Mouse (Mus musculus) urinary bladder, adult 18-20 months (tissue): ENCODE data around the gene Dnmbp.
"Not testable (repeated sequence)": the region's sequence is repeated elsewhere in the genome, so short reads cannot be mapped to it uniquely, and the experiment has no call there.

Experiments
- DNase-seq, 2 experiments: peaks; one replicate each; pipeline ENCODE4 v3.0.0; 2022; ENCODE audit warnings: low spot score in 2 of 2, mixed read lengths in 2 of 2

Gene Dnmbp

DNA sequence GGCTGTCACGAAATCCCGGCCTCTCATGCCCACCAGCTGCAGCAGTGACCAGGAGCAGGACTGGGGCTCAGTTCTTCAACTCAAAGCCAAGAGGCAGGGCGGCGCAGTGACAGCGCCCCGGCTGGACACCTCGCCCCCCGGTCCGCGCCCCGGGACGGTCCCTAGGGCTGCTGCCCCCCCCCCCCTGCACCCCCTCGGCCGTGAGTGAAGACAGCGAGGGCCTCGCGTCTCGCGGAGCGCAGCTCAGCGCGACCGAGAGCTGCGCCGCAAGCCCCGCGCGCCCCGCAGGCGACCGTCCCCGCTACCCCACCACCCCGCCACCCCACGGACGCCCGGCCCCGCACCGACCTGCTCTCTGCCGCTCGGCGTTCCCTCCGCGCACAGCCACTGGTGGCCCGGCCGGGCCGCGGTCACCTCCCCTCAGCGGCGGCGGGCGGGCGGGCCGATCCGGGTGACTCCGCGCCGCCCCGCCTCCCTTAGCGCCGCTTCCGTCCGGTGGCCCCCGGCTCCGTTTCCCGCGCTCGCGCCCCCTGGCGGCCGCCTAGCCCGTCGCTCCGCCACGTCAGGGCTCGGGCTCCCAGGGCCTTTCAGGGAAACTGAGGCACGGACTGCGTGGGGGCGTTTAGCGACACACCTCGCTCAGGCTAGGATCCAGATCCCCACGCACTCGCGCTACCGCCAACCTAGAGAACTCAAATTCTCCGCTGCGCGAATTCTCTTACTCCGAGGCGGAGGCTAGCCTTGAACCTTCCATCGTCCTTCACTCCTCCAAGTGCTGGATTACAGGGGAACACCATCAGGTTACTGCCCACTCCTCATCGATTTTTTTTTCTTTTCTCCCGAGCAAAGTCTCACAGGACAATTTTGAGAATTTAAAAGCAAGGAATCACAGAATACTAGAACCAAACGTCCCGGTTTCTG is at the start of gene Dnmbp:
Gene Dnmbp, minus strand, starts transcription at position 423 of the 921 bp plus-strand sequence.
- peak; percentile 70 to 79 for DNase-seq

DNA sequence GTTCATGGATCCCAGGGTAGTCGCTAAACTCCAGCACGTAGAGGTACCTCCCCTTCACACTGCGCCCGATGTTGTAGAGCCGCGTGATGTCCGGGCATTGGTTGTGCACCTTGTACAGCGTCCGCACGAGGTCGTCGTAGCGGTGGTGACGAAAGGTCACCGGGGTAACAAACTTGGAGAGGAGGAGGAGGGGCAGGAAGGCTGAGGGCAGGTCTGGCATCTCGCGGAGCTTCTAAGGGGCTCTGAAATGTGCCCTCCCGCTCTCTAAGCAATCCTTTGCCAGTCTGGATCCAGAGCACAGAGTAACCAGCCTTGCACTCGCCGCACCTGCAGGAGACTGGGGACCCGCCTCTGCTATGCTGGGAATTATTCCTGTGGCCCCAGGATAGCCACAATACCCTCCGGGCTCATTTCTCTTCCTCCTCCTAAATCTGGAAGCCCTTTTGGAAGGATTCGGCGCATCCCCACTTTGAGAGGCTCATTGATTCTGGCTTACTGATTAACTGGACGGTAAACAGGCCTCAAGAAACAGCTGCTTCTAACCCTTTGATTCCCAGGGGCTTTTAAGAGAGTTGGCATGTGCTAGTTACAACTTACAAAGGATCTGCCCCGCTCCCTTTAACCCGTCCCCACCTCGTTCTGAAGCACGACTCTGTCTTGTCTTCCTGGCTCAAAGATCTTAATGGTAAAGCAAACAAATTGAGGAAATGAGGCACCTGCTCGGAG is 46.2 kb upstream of the Dnmbp start, which contains the start of gene Cpn1:
Gene Cpn1, minus strand, starts transcription at position 488 of the 726 bp plus-strand sequence.
- DNase-seq = no peak

DNA sequence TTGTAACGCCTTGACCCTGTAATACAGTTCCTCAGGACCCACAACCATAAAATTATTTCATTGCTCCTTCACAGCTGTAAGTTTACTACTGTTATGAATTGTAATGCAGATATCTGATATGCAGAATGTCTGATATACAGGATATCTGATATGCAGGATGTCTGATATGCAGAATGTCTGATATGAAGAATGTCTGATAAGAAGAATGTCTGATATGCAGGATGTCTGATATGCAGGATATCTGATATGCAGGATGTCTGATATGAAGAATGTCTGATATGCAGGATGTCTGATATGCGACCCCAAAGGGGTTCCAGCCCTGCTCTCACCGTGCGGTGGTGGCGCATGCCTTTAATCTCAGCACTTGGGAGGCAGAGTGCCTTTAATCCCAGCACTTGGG is 42.0 kb upstream of the Dnmbp start:
- DNase-seq = no peak

DNA sequence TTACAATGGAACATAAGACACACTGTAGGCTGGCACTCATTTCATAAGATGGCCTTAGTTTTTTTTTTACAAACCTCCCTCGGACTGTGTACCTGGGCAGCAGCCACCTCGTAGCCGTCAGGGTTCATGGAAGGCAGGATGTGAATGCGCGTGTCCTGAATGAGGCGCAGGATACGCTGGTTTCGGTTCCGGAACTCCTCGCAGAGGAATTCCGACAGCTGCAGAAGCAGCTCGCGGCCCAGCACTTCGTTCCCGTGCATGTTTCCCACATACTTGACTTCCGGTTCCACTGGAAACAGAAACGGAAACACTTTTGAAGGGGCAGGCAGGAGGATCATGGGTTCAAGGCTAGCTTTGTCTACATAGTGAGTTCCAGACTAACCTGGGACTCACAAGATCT is 40.7 kb upstream of the Dnmbp start:
- no peak for DNase-seq

DNA sequence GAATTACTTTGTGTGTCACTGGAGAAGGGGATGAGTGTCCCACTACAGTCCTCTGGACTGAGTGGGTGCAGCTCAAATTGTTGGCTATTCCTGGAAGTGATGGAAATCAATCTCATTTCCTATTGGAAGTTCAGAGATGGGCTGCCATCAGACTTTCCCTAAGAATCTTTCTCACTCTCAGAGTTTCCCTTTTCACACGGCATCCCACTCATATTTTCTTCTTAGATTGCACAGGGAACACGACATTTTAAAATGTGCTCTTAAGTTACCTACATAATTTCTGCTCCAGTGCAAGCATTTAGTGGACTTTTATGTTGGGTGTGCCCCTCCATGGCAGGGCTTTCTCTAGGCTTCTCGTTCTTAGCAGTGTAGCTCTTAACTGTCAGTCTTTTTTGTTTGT is 37.8 kb upstream of the Dnmbp start:
- DNase-seq = no peak

DNA sequence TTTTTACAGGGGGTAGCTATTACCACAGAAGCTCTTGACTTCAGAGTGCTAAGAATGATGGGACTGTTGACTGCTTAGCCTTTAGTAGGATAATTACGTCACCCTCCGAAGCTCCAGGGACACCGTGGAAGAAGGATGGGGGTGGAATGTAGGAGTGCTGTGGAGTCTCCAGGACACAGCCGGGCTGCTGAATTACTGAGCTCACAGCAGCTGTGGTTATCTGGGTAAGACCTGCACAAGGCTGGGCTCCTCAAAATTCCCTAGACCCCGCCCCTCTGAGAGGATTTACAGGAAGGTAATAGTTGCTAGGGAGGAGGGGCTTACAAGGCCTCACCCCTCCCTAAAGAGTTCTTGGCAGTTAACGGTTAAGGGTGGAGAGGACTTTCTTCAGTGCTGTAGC is 36.7 kb upstream of the Dnmbp start:
- no peak for DNase-seq

DNA sequence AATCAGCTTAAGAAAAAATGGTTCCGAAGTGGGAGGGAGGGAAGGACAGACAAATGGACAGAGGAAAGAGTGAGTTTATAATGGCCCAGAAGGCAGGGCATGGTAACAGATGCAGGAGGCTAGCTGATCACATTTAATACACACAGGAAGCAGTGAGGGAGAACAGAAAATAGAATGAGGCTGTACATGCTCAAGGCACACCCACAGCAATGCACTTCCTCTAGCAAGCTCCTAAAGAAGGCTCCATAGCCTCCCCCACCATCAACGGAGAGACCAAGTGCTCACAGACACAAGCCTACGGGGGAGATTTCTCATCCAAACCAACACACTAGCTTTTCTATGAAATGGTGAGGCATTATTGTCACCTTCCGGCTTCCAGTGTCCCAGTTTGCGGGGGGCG is 34.2 kb upstream of the Dnmbp start:
- no peak for DNase-seq

DNA sequence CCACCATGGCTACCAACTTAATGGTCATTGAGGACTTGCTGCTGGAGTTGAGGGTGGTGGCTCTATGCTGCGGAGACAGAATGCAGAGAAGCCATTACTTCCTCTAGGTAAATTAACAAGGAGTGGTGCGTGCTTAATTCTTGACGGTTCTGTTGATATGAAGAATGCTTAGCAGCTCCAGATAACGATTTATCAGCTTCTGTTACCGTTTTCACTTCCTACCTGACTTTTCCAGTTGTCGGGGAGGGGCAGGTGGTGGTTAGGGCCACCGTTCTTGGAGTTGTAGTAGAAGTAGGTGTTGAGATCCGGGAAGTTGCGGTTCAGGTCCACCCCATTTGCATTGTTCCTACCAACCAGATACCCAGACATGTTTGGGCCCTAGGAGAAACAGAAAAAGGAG is 33.7 kb upstream of the Dnmbp start:
- DNase-seq = no peak

DNA sequence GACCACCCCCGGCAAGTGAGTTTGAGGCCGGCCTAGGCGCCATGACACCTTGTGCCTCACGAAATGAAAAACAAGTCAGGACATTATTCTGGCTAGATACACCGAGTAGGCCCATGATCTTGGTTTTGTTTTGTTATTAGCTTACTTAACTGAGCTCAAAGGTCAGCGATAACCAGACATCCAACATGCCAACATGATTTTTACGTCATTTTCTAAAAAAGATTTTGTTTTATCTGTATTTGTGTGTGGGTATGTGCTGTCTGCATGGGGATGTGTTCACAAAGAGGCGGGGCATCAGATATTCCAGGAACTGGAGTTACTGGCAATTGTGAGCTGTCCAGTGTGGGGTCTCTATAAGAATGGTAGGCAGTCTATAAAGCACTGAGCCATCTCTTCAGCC is 32.1 kb upstream of the Dnmbp start:
- DNase-seq = no peak

DNA sequence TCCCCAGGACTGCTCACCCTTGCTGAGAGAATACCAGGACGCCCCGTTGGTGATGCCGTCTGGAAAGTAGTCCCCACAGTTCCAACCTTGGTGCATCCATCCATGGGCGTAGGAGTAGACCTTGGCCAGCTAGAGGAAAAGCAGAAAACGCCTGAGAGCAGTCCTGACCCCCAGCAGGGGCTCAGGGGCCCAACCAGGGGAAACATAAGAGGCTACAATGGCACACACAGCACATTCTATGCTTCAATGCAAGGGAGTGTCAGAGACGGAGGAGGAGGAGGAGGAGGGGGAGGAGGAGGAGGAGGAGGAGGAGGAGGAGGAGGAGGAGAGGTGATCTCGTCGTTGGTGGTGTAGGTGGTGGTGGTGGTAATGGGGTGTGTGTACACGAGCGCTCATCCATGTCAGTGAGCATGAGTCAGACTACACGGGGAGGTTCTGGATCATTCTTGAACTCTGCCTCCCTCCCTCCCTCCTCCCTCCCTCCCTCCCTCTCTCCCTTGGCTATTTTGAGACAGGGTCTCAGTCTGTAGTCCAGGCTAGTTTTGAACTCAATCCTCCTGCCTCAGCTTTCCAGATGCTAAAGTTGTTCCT is 28.5 kb upstream of the Dnmbp start:
- no peak for DNase-seq

DNA sequence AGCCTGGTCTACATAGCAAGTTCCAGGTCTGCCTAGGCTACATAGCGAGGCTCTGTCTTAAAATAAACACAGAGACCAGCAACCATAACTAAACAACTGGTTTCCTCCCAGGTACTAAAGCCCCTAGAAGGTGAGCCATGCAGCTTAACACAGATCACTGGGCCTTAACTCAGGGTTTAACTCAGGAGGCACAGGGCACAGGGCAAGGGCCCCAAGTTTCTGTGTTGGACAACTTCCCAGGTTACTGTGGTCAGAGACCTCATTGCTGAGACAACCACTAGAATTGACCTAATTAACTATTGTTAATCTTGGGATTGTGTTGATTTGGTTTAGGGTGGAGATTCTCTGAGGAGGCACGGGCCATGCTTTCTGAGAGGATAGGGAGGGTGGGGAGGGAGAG is 26.5 kb upstream of the Dnmbp start:
- no peak for DNase-seq

DNA sequence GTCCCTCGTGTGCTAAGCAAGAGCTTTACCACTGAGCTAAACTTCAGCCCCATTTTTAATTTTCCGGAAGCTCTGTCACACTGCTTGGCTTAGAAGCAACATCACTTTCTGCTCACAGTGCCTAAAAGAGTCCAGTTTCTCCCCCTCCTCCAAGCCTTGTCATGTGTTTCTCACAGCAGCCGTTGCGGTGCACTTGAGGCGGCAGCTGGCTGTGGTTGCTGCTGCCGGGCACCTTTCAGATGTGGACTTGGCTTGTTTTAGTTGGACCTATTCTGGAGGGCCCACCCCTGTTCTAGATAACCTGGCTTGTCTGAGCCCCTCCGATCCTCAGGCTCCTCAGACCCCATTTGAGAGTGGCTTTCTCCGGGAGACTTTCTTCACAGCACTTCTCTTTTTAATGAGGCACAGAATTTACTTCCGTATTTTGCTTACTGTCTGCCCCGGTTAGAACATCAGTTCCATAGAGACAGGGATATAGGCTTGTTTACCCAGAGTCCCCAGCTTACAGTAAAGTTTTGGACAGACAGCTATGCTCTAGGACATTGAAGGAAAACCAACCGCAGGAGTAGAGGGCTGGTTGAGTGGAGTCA is 25.6 kb upstream of the Dnmbp start:
- DNase-seq = no peak

DNA sequence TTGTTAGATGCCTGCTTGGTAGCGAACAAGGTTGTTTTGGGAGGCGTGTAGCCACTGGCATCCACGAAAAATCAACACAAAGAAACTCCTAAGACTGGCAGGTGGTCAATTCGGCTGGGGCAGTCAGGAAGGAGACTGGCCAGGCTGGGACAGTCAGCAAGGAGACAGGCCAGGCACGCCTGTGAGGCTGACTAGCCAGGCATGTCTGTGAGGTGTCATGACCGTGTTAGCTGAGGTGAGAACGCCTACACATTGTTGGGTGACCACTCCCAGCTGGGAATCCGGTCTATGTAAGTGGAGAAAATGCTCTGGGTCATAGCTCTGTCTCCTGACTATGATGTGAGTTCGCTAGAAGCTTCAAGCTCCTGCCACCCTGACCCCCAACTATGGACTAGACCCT is 22.8 kb upstream of the Dnmbp start:
- DNase-seq = no peak

DNA sequence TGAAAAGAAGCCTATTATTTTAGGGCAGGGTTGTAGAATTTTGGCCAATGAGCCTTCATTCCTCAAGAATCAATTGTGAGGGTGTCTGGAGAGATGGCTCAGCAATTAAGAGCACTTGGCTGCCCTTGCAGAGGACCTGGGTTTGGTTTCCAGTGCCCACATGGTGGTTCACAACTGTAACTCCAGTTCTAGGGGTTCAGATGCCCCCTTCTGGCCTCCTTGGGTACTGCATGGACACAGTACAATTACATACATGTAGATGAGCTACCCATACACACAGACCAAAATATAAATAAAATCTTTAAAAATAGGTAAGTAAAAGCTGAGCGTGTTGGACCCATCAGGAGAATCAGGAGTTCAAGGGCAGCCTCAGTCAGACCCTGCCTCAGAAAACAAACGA is 21.2 kb upstream of the Dnmbp start:
- no peak for DNase-seq

DNA sequence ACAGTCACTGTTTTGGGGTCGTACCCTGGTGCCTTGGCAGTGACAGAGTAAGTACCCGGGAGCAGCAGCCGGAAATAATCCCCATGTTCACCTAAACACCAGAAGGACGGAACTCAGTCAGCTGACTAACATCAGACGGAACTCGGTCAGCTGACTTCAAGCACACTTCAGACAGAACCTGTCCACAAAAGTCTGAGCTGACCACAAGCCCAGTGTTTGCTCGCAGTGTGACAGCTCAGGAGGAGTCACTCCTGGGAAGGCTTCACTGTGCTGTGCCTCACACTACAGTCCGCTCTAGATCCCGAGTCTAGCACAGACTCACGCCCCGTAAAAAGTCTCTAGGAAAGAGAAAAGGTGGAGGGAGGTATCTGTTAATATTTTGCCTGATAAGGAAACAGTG is 20.0 kb upstream of the Dnmbp start:
- no peak for DNase-seq

DNA sequence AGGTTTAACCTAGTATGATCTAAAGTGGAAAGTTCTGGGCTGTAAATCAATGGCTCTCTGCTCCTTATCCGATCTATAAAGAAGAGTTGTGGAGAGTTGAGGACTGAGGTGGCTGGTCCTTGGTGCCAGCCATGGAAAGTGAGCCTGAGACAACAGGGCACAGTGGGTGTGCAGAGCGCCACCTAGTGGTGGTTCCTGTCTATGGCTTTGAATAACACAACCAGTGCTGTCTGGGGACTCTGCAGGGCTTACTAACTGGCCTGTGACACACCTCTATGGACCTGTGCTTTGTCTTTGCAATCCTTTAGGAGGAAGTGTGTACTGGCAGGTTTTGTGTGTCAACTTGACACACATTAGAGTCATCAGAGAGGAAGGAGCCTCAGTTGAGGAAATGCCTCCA is 19.2 kb upstream of the Dnmbp start:
- peak; percentile 45 to 60 for DNase-seq

DNA sequence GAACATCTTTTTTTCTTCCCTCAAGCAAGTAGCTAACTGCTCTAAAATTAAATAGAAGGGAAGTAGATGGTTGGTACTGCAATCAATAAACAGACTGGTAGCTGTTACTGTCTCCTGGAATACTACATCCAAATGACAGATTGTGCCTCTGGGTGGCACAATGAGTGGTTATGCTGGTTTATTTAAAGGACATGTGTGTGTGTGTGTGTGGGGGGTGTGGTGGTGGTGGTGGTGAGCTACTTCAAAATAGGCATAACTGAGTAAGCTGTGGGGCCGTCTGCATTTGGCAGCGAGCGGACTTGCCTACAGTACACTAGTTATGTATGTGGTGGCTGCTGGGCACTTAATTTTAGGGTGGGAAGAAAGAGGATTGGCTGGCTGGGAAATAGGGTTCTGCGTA is 17.9 kb upstream of the Dnmbp start:
- DNase-seq = no peak

DNA sequence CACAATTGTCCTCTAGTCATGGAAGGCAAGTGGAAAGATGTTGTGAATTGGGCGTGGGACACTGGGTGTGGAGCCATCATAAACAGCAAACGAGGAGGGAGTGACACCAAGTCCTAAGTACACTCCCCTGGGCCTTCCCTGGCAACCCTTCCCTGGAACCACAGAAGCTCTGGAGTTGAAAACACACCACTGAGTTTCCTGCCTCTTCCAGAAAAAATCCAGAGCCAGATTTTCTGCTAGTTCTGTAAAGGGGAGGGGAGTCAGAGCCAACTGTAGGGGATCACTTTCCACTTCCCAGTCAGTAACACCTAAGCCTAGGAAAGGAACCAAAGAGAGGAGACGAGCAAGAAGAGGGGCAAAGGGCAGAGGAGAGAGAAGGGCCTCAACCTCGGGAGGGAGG is 17.4 kb upstream of the Dnmbp start:
- no peak for DNase-seq

DNA sequence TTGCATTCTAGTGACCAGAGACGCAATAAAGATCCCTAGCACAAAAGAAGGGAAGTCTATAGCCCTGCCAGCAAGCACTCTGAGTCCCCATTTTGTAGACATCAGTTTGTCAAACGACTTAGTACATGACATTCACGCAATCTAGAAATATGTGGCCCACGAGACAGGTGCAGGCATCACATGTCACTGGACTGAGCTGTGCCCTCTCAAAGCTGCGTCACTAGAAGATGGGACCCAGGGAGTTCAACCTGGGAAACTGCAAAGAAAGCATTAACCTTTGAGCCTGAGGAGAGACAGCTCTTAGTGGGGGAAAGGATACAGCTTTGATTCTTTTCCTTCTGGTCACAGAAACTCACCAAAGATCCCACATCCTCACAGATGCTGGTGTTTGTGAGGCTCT is 15.3 kb upstream of the Dnmbp start:
- DNase-seq = no peak

DNA sequence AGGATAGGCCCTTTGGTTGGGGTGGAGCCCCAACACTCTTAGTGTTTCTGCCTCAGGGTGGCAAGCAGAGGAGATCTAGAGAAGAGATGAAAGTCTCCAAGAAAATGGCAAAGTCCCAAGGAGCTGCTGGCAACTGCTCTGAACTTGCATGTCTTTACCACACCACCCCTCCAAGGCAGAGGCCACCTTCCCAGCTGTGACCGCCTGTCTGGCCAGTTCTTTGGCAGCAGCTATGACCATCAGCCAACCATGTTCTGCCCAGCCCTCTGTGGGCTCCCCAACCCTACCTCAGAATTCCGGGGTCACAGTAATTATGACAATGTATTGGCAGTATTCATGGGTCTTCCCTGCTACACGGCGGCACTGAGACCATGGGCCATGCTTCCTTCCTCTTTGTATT is 14.9 kb upstream of the Dnmbp start:
- DNase-seq = no peak

DNA sequence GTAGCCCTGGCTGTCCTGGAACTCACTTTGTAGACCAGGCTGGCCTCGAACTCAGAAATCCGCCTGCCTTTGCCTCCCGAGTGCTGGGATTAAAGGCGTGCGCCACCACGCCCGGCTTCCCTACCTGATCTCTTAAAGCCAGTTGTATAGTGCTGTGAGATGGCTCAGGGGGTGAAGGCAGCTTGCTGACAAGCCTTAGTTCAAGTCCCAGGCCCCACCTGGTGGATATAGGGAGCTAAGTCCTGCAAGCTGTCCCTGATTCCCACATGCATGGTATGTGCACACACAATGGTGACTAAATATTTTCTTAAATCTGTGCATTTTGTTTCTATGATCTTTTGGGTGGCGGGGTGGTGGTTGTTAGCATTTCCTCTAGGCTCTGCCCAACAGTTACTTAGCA is 12.9 kb upstream of the Dnmbp start:
- not testable (repeated sequence) for DNase-seq

DNA sequence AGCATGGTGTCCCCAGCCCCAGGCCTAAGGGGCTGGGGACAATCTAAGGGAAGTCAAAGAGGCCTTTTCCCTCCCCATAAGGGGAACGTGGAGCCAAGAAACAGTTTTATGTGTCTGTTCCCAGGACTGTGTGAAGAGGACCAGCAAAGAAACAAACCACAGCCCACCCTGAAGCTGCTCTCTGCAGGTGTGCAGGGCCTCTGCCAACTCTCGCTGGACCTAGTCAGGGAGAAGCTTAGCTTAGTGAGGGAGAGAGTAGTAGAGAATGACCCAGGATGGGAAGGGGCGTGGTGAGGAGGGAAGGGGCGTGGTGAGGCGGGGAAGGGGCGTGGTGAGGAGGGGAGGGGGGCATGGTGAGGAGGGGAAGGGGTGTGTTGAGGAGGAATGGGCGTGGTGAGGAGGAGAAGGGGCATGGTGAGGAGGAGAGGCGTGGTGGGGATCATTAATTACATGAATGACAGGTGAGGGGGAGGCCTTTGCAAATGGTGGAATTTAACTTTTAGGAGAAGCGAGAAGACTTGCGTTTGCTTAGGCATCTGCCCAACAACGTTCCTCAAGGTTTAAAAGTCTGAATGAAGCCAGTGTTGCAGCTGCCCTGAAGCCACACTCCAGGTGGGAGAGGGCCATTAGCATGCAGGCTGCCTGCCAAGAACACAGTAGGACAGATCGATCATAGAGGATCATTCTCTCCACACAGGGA is 9.3 kb upstream of the Dnmbp start:
- DNase-seq = no peak
